Mouse (Mus musculus) heart, adult 2 months (tissue): ENCODE data around the gene Ndufa10. TPM values are rescaled to one million over a fixed set of nuclear protein-coding genes. Genes with fewer than 3 reads are reported as not detected.
A peak's percentile ranks its signal among the peaks of the same experiment; 100 is the strongest.

ENCODE experiments used
- DNase-seq, 2 experiments: peaks; one replicate each; pipeline ENCODE4 v3.0.0; 2021
- H3K27ac ChIP-seq: fragments of 200-600 bp; 2 replicates; pipeline ENCODE4 v1.8.1; 2022
- H3K27me3 ChIP-seq: fragments of 200-500 bp; 2 replicates; pipeline ENCODE4 v1.6.1; 2012; ENCODE audit warnings: mild to moderate bottlenecking, low read length, inconsistent platforms, mixed read lengths; ENCODE audit not compliant: control insufficient read depth, insufficient read depth
- H3K36me3 ChIP-seq: fragments of 200-500 bp; 2 replicates; pipeline ENCODE4 v1.6.1; 2012; ENCODE audit warnings: low read length, inconsistent platforms; ENCODE audit not compliant: control insufficient read depth, insufficient read depth
- H3K4me1 ChIP-seq: fragments of 200-500 bp; 2 replicates; pipeline ENCODE4 v1.6.1; 2011; ENCODE audit warnings: low read length; ENCODE audit not compliant: control insufficient read depth, insufficient read depth
- H3K4me3 ChIP-seq: fragments of 200-600 bp; 2 replicates; pipeline ENCODE4 v1.8.1; 2022
- H3K79me2 ChIP-seq: fragments of 200-500 bp; replicated peaks from 2 replicates; pipeline ENCODE4 v1.6.1; 2012; ENCODE audit warnings: mild to moderate bottlenecking, inconsistent platforms, low read length, moderate library complexity, mixed read lengths; ENCODE audit not compliant: control insufficient read depth, insufficient read depth
- H3K9ac ChIP-seq: fragments of 200-500 bp; 2 replicates; pipeline ENCODE4 v1.6.1; 2012; ENCODE audit warnings: low read depth, mild to moderate bottlenecking, control low read depth, inconsistent platforms, low read length, mixed read lengths
- CTCF ChIP-seq: fragments of 200-600 bp; IDR thresholded peaks from 2 replicates; pipeline ENCODE4 v1.8.1; 2022; ENCODE audit warnings: antibody characterized with exemption, mild to moderate bottlenecking, moderate library complexity
- EP300 ChIP-seq: fragments of 200-500 bp; IDR thresholded peaks from 2 replicates; pipeline ENCODE4 v1.6.1; 2011; ENCODE audit warnings: low read depth, low read length, control low read depth; ENCODE audit not compliant: insufficient read depth
- POLR2A ChIP-seq: fragments of 200-500 bp; IDR thresholded peaks from 2 replicates; pipeline ENCODE4 v1.6.1; 2011; ENCODE audit warnings: mild to moderate bottlenecking, low read depth, low read length, control low read depth; ENCODE audit not compliant: insufficient read depth
- WGBS: fragments of 180-500 bp; shearing (Covaris S2); methylation state at CpG from one replicate; pipeline ENCODE4 v1.1.7; 2018; 5-methylcytosine and 5-hydroxymethylcytosine counted together
- intact Hi-C: fragments of 180-260 bp; cut with DNase I; formaldehyde crosslinking; loops from one replicate; pipeline ENCODE4 v1.15.1; 2025
- polyA plus RNA-seq: library from polyadenylated mRNA; depleted of rRNA; stranded (reverse); fragments of >200 nt; gene quantifications from 2 replicates; pipeline ENCODE4 v1.2.3, GENCODE M21; 2012
- total RNA-seq, 2 experiments: library from RNA; stranded (reverse); gene quantifications; 2 replicates each; pipeline ENCODE4 v1.2.3; 2021

Gene Ndufa10
- total and polyA plus RNA-seq, 3 experiments, result 558 to 1,030 (median 856) TPM

- H3K79me2 ChIP-seq, result no peaks in the 10 kb centered on the region
- H3K27ac ChIP-seq, result no peak within 1 kb of the TSS
- H3K9ac ChIP-seq, result no peak within 1 kb of the TSS
- no peaks in the 10 kb centered on the region for H3K36me3 ChIP-seq
- 68% methylated on average over 2 of the region's 2 CpGs for WGBS
- H3K4me3 ChIP-seq, result no peak within 1 kb of the TSS
- no peaks in the 10 kb centered on the region for H3K4me1 ChIP-seq
- DNase-seq, result no peak
- intact Hi-C loops, result no loop called here
- peaks cover 2% of the 10 kb centered on the region; the same call in 1 of the 2 replicates for H3K27me3 ChIP-seq
- TF ChIP-seq CTCF (no peak), EP300 (no peak), POLR2A (no peak)
Measured at GRCm38 (mm10) chr1:92496001-92496400, 22.3 kb upstream of the Ndufa10 start, which contains the start of gene Olfr1415. Gene Olfr1415 (minus strand): TSS chr1:92496101.

DNA sequence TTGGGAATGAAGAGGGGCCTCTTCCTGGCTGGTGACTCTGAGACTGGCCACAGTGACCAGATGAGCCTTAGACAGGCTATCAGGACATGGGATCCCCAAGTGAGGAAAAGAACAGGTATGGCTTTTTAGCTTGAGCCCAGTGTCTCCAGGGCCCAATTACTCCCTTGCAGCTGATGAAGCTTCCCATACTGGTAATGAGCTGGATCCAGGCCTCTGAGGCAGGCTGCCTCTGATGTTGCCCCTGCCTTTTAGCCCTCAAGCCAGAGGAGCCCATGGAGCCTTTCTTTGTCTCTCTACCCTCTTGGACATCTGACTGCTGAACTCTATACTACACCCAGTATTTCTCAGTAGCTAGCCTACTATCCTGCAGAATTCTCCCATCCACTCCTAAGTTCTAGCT lies 11.4 kb upstream of the Ndufa10 start, which contains the start of gene Olfr1416:
Gene Olfr1416, minus strand, starts transcription at position 101 of the 400 bp plus-strand sequence.
- Histone ChIP-seq H3K27ac (no peak within 1 kb of the TSS), H3K4me1 (no peaks in the 10 kb centered on the region), H3K27me3 (no peaks in the 10 kb centered on the region), H3K9ac (no peak within 1 kb of the TSS), H3K36me3 (no peaks in the 10 kb centered on the region), H3K4me3 (no peak within 1 kb of the TSS), H3K79me2 (no peaks in the 10 kb centered on the region)
- DNase-seq, result no peak
- no peak for TF ChIP-seq CTCF
- TF ChIP-seq POLR2A, result no peak
- no peak for TF ChIP-seq EP300
- intact Hi-C loops, result no loop called here

- H3K79me2 ChIP-seq, result no peaks in the 10 kb centered on the region
- TF ChIP-seq POLR2A (no peak), EP300 (no peak), CTCF (no peak)
- DNase-seq, result no peak
- H3K9ac ChIP-seq, result peak overlapping the region; percentile 64
- H3K27me3 ChIP-seq, result 0 out of 2 replicates have a peak, but pooled peaks cover 2% of the 10 kb centered on the region
- intact Hi-C loops, result no loop called here
- peaks cover 6% of the 10 kb centered on the region for H3K4me1 ChIP-seq
- peak overlapping the region; percentile 94 for H3K27ac ChIP-seq
- peak overlapping the region; percentile 71 for H3K4me3 ChIP-seq
- peaks cover 4% of the 10 kb centered on the region for H3K36me3 ChIP-seq
- WGBS, result 2% methylated on average over 10 of the region's 10 CpGs
Measured at GRCm38 (mm10) chr1:92474066-92474578, 462 bp upstream of the Ndufa10 start.

- no peak for TF ChIP-seq CTCF
- TF ChIP-seq EP300, result no peak
- TF ChIP-seq POLR2A, result no peak
- WGBS, result 73% methylated on average over 4 of the region's 4 CpGs
- peaks cover 2% of the 10 kb centered on the region for H3K79me2 ChIP-seq
- H3K9ac ChIP-seq, result no peak overlapping the region
- H3K27ac ChIP-seq, result no peak overlapping the region
- H3K36me3 ChIP-seq, result peaks cover 19% of the 10 kb centered on the region
- no peaks in the 10 kb centered on the region for H3K27me3 ChIP-seq
- intact Hi-C loops, result no loop called here
- peaks cover 9% of the 10 kb centered on the region for H3K4me1 ChIP-seq
- no peak overlapping the region for H3K4me3 ChIP-seq
- DNase-seq, result no peak
Measured at GRCm38 (mm10) chr1:92468891-92469290, 4.8 kb downstream of the Ndufa10 start.

GRCm38 (mm10) chr1:92458416-92458815 lies 15.2 kb downstream of the Ndufa10 start:
- Histone ChIP-seq H3K79me2 (no peaks in the 10 kb centered on the region), H3K9ac (no peak overlapping the region), H3K27ac (no peak overlapping the region), H3K4me3 (no peak overlapping the region), H3K36me3 (peaks cover 9% of the 10 kb centered on the region), H3K27me3 (no peaks in the 10 kb centered on the region), H3K4me1 (no peaks in the 10 kb centered on the region)
- 92% methylated on average over 6 of the region's 6 CpGs for WGBS
- TF ChIP-seq EP300 (no peak), CTCF (no peak), POLR2A (no peak)
- intact Hi-C loops, result loop anchor here (10.0 kb wide), 1 partner anchor 354 kb away; no protein-coding TSS in a partner anchor
- DNase-seq, result no peak

DNA sequence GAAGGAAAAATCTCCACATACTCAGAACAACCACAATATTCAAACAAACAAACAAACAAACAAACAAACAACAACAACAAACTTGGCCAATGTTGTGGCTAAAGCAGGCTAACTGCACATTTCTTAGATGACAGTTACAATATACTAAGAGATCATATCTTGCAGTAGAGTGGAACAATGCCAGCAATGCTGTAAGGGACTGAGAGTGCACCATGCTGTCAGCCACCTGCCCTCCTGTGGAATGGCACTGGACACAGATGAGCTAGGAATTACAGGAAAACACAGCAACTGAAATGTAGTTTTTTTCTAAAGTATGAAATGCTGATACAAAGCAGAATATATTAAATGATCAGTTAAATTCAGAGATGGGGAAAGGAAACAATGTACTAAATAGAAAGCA lies 15.9 kb downstream of the Ndufa10 start:
- Histone ChIP-seq H3K9ac (no peak overlapping the region), H3K4me3 (no peak overlapping the region), H3K27ac (no peak overlapping the region), H3K4me1 (no peaks in the 10 kb centered on the region), H3K36me3 (peaks cover 9% of the 10 kb centered on the region), H3K79me2 (peaks cover 2% of the 10 kb centered on the region; the same call in 1 of the 2 replicates), H3K27me3 (no peaks in the 10 kb centered on the region)
- TF ChIP-seq EP300 (no peak), POLR2A (no peak), CTCF (no peak)
- no peak for DNase-seq
- intact Hi-C loops, result loop anchor here (10.0 kb wide), 1 partner anchor 353 kb away; no protein-coding TSS in a partner anchor
